Mouse (Mus musculus) cerebellum, adult 9-11 months (tissue): ENCODE data around the gene Cxcl16.
A peak's percentile ranks its signal among the peaks of the same experiment; 100 is the strongest.
"Not testable (repeated sequence)": the region's sequence is repeated elsewhere in the genome, so short reads cannot be mapped to it uniquely, and the experiment has no call there.

Source experiments
- DNase-seq: peaks from one replicate; pipeline ENCODE4 v3.0.0; 2022

The Cxcl16 gene

GRCm38 (mm10) chr11:70451797-70452498 is 7.8 kb downstream of the Cxcl16 start, which contains the start of gene Med11:
Gene Med11 (plus strand): TSS chr11:70451919.
- DNase-seq: peak; percentile 98

GRCm38 (mm10) chr11:70450926-70451325 is 8.9 kb downstream of the Cxcl16 start:
- DNase-seq: no peak

- DNase-seq: no peak
Measured at GRCm38 (mm10) chr11:70447373-70447772, 12.4 kb downstream of the Cxcl16 start.

- DNase-seq: no peak
Measured at GRCm38 (mm10) chr11:70446756-70447155, 13.0 kb downstream of the Cxcl16 start.

GRCm38 (mm10) chr11:70444667-70445066 is 15.1 kb downstream of the Cxcl16 start:
- DNase-seq: no peak

DNA sequence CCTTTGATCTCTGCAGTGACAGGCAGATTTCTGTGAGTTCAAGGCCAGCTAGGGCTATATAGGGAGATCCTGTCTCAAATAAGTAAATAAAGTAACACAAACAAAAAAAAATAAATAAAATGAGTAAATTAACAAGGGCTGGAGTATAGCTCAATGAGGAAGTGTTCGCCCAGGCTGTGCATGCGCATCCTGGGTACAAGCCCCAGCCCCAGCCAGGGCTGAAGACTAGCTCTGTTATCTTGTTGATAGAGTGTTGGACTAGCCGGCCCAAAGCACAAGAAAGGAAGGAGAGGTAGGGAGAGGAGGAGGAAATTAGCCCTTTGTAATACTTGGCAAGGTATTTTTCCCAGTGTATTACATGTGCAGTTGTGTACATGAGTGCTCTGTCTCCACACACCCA is 15.8 kb downstream of the Cxcl16 start:
- DNase-seq: no peak

DNA sequence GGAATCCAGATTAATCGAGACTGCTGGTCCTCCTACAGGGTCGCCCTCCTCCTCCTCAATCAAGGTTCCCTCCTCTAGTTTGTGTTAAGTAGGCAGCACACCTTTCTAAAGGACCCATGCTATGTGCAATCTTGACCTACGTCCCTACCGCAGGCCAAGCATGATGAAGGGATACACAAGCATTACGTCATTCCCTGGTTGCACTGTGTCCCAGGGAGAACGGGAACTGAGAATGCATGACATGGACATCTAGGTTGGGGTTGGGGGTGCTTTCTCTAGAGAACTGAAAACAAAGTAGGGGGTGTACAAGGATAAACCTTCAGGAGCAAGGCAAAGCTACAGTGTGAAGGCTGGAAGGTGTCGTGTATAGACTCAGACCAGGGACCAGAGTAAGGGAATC is 17.9 kb downstream of the Cxcl16 start:
- DNase-seq: no peak

DNA sequence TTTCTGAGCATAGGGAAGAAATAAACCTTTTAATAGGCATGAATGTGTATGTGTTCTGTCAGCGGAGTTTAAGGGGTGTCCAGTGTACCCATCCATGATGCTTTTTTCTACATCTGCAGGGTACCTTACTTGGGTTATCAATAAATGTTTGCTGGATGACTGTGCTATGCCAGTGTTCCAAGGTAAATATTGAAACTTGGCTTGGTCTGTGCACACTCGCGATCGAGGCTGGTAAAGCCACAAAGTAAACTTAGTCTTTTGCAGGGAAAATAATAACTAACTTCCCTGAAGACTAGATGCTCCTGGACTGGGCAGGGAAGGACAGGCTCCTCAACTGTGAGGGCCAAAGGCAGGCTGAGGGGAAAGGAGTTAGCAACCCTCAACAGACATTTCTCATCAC is 19.1 kb downstream of the Cxcl16 start:
- no peak for DNase-seq

DNA sequence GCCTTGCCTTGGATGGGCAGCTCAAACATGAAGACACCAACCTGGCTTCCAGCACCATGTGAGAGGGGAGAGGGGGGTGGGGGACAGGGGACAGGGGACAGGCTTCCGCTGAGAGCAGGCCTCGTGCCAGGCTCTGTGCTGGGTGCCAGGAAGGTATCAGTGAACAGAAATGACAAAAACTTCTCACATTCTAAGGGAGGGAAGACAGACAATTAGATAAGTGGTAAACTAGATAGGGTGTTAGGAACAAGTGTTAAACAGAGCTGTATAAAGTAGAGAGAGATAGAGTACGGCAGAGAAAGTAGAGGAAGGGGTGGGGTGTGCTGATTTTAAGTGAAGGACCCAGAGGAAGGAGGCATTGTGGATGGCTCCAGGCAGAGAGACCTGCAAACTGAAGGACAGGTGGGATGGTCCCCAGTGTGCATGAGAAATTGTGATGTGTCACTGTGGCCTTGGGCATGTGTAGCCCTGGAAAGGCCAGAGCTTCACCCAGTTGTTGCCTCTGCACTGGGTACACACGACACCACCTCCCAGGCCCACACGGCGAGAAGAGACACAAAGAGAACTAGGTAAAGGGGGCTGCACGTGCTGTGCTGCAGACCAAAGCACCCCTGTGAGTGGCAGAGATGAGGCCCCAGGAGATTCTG is 20.9 kb downstream of the Cxcl16 start:
- no peak for DNase-seq

- DNase-seq: no peak
Measured at GRCm38 (mm10) chr11:70437426-70437825, 22.4 kb downstream of the Cxcl16 start.

DNA sequence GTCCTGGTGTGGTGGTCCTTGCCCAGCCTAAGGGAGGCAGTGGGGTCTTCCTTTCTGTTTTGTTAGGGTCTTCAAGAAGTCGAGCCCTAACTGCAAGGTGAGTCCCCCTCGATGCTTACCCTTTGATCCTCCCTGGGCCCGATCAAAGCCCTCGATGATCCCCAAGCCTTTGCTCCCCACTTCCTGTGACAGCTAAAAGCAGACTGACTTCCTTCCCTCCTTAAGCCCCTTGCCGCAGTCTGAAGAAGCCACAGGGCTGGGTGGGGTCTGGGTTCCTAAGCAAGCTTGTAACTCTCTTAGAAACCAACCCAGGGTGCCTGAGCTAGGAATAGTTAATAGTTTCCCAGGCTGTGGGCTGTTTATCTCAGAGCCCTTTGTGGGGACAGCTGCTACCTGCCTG is 24.3 kb downstream of the Cxcl16 start:
- no peak for DNase-seq

GRCm38 (mm10) chr11:70433951-70434350 is 25.8 kb downstream of the Cxcl16 start:
- no peak for DNase-seq

DNA sequence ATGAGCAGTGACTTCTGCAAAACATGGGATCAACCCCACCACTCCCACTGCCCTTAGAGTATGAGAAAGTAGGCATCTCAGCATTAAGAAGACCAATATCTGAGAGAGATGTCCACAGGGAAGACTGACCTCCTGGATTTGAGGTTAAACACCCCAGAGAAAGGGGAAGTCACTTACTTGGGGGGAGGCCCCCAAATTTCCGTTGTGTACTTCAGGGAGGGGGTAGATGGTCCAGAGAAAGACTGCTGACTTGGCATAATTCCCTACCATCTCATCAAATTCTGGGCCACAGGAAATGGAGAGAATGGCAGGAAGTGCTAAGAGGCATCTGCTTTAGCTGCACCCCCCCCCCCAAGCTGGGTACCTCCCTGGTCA is 26.2 kb downstream of the Cxcl16 start:
- peak; percentile 43 for DNase-seq

GRCm38 (mm10) chr11:70432895-70433568 is 26.8 kb downstream of the Cxcl16 start:
- DNase-seq: no peak

- peak; percentile 99 for DNase-seq
Measured at GRCm38 (mm10) chr11:70432048-70432894, 27.5 kb downstream of the Cxcl16 start, which contains the start of gene Arrb2. Gene Arrb2 (plus strand): TSS chr11:70432635.

DNA sequence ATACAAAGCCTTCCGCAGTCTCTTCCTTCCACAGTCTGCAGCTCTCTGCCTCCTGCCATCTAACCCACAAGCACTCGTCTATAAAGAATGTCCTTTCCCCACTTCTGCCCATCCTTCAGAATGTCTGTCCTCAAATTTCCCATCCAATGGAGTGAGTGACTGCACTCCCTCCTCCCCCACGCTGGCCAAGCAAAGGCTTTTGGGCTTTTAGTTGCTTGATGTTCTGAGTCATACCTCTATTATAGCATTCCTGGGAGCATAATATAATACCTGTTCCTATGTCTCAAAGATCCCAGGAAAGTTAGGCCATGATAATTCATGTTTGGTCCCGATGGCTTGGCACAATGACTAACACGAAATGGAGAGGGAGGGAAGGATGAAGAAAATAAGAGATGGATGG is 28.2 kb downstream of the Cxcl16 start:
- peak; percentile 49 for DNase-seq

DNA sequence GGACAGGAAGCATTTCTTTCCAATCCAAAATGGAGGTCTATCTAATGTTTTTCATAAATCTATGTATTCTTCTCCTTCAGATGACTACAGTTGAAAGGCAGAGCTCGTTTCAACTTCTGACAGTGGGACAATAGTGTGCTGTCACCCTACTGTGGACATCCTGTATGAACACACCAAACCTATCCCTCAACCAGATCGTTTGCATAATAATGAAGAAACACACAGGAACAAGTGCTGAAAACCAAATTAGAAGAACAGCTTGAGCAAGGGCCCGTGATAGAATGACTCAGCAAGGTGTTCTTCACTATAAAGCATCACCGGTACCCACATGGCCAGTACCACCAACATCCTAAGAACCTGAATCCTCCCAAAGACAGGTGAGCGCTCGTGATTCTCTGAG is 33.2 kb downstream of the Cxcl16 start:
- DNase-seq: not testable (repeated sequence)

GRCm38 (mm10) chr11:70419486-70419885 is 40.3 kb downstream of the Cxcl16 start:
- DNase-seq: no peak

- no peak for DNase-seq
Measured at GRCm38 (mm10) chr11:70418199-70418598, 41.6 kb downstream of the Cxcl16 start.

GRCm38 (mm10) chr11:70413961-70414360 is 45.8 kb downstream of the Cxcl16 start:
- DNase-seq: peak; percentile 62

- no peak for DNase-seq
Measured at GRCm38 (mm10) chr11:70412591-70412990, 47.2 kb downstream of the Cxcl16 start.

DNA sequence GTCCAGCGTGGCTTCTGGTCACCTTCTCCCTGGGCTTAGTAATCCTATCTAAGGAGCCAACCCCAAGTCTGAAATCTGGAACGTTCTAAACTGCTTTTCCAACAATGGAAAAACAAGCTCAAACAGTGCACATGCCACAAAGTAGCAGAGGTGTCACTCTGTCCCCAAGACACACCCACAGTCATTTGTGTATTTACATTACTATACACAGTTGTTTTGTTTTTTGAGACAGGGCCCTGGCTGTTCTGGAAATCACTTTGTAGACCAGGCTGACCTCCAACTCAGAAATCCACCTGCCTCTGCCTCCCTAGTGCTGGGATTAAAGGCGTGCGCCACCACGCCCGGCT is 49.5 kb downstream of the Cxcl16 start:
- no peak for DNase-seq
